Mouse (Mus musculus) T-helper 1 cell (primary cell): ENCODE measurements around the gene Adgrb3.

Experiments
- in situ Hi-C: fragments of 300-600 bp; cut with MboI, MseI; formaldehyde crosslinking; loops from one replicate; pipeline ENCODE4 v1.15.1; 2025; ENCODE audit warnings: high pct_unique_total_duplicates

Gene Adgrb3

DNA sequence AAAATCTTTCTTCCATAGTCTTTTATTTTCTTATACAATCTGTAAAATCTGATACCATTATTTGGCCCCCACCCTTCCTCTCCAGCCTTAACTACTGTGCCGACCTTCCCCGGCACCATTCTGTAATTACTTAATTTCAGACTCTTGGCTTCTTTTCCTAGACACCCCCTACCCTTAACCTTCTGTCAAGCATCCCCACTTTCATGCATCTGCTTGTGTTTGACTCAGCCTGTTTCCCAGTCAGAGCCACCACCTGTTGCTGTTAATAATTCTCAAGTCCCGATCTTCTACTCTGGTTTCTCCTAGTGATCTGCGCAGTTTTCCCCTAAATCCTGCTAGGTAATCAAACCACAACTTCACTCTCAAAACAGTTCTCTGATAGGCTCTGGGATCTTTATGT, 83.9 kb downstream of the Adgrb3 start:
- in situ Hi-C loops: no loop called here

DNA sequence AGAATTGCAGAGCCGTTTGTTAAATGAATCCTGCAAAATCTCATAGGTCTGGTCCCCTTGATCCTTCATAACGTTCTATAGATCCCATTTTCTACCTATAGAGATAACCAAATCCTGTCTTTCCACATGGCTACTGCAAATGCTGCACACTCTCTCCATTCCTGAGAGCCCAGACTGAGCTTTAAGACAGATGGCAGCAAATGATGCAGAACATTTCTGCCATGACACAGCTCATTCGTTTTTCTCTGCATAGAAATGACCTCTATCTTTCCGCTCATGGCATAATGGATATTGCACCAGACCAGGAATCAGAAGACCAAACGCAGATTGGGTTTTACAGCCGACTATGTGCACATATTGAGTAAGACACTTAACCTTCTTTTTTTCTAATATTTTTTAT, 84.8 kb downstream of the Adgrb3 start:
- in situ Hi-C loops: no loop called here

- in situ Hi-C loops: no loop called here
Observed at GRCm38 (mm10) chr1:25729844-25730243, 99.7 kb downstream of the Adgrb3 start.

DNA sequence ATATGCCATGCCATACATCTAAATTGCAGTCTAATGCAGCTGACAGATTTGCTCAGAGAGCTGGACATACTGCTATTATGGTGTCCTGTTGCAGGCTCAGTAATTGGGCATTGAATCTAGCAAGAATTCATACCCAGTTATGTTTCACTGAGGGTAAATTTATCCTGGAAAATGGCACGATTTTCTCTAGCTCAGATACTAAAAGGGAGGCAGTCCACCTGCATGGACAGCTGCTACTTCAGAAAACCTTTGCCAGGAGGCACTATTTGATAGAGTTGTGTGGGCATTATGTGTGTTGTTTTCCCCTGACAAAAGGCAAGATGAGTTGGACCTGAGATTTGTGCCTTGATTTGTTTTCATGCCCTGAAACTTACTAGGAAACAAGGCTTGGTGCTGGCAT, 118.0 kb downstream of the Adgrb3 start:
- in situ Hi-C loops: no loop called here

- in situ Hi-C loops: no loop called here
Observed at GRCm38 (mm10) chr1:25706299-25706698, 123.2 kb downstream of the Adgrb3 start.

GRCm38 (mm10) chr1:25698702-25699250, 130.7 kb downstream of the Adgrb3 start:
- in situ Hi-C loops: no loop called here

- in situ Hi-C loops: no loop called here
Observed at GRCm38 (mm10) chr1:25697179-25697578, 132.3 kb downstream of the Adgrb3 start.

DNA sequence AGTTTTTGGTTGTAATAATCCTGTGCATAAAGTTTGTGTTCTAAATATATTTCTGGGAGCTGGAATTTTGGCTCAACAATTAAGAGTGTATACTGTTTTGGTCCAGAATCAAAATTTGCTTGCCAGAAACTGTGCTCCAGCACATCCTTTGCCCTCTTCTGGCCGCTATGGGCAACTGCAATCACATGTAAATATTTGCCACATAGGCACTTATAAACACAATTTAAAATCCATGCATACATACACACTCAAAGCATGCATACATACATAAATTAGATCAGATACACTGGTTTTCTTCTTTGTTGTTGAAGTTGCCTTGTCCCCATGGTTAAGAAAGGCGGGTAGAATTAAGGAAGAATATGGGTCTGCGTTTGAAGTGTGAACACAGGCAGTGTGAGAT, 132.7 kb downstream of the Adgrb3 start:
- in situ Hi-C loops: no loop called here

DNA sequence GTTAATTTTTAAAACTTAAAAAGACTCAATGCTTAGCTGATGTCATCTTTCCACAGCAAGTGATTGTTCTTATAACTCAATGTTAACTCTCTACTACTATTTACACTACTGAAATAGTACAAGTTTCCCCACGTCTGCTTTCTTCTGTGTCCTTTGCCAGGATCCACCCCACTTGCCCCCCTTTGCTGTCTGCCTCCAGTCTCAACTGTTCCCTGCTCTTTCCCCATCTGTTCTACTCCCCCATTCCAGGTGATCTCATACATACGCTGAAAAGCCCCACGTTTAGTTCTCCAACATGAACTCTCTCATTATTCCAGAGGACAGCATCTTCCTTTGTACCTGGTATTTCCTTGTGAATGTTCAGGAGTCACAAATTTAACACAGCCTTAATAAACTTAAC, 147.4 kb downstream of the Adgrb3 start:
- in situ Hi-C loops: no loop called here

DNA sequence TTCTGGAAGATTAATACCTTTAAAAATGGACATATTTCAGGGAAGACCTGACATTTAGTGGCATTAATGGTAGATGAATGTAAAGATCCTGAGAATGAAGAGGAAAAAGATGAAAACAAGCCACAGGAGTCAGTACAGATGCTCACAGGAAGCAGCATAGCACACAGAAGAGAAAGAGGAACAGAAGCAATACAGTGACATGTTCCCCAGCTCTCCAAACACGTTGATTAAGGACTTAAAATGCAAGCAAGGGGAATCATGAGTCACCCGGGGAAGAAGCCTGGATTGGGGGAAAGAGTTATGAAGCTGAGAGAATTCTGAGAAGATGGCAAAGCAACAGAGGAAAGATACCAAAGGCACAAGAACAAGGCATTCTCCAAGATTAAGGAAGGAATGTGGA, 149.9 kb downstream of the Adgrb3 start:
- in situ Hi-C loops: no loop called here

DNA sequence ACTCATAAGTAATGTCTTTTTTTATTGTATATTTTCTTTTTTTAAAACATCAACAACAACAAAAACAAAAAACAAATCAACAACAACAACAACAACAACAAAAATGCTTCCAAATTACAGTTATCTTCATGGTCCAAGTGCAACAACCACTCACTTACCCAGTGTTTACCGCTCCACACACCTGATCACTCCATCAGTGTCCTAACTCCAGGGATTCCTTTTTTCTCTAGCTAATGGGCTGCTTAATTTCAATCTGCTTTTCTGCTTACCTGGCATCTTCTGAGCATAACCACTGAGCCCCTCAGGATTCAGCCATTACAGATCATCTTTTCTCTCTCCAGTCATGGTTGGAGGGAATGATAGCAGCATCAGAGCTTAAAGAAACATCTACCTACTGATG, 176.8 kb downstream of the Adgrb3 start:
- in situ Hi-C loops: no loop called here

DNA sequence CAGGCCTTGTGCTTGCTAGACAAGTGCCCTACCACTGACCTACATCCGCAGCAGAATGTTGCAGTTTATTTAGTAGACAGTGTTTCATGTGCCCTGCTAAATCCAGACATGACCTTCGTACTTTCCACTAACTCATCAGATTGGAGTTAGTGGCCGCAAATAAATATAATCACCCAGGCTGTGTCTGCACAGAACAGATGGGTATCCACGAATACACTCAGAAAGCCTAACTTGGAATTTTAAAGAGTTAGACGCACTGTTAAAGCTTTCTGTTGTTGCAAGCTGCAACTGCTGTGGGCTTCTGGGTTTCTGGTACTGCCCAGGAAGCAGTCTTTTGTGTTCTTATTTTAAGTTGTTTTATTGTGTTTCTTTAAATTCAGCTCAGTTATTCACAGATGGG, 185.3 kb downstream of the Adgrb3 start:
- in situ Hi-C loops: no loop called here

DNA sequence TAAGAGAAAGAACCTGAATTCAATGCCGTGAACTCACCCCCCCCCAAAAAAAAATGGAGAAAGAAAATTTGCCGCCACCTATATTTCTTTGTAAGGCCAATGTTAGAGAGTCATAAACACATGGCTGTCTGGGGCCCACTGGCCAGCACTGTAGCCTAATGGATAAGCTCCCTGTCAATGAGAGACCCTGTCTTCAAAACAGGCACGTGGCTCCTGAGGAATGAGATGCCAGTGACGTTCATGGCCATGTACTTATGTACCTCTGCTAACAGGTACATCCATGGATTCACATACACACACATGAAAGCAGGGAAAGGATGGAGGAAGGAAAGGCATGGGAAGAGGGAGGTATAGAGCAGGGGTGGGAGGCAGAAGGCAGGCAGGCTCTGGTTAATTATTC, 208.0 kb downstream of the Adgrb3 start:
- in situ Hi-C loops: loop anchor here (25.0 kb wide), 1 partner anchor 409 kb away; no protein-coding TSS in a partner anchor

GRCm38 (mm10) chr1:25616954-25617353, 212.6 kb downstream of the Adgrb3 start:
- in situ Hi-C loops: loop anchor here (25.0 kb wide), 1 partner anchor 405 kb away; no protein-coding TSS in a partner anchor

- in situ Hi-C loops: loop anchor here (25.0 kb wide), 1 partner anchor 398 kb away; no protein-coding TSS in a partner anchor
Observed at GRCm38 (mm10) chr1:25610776-25611175, 218.7 kb downstream of the Adgrb3 start.

GRCm38 (mm10) chr1:25598941-25599340, 230.6 kb downstream of the Adgrb3 start:
- in situ Hi-C loops: no loop called here

GRCm38 (mm10) chr1:25588568-25589118, 240.9 kb downstream of the Adgrb3 start:
- in situ Hi-C loops: loop anchor here (5.0 kb wide), 1 partner anchor 39 kb away; no protein-coding TSS in a partner anchor

GRCm38 (mm10) chr1:25581698-25582097, 247.8 kb downstream of the Adgrb3 start:
- in situ Hi-C loops: no loop called here

- in situ Hi-C loops: no loop called here
Observed at GRCm38 (mm10) chr1:25577836-25578235, 251.7 kb downstream of the Adgrb3 start.

DNA sequence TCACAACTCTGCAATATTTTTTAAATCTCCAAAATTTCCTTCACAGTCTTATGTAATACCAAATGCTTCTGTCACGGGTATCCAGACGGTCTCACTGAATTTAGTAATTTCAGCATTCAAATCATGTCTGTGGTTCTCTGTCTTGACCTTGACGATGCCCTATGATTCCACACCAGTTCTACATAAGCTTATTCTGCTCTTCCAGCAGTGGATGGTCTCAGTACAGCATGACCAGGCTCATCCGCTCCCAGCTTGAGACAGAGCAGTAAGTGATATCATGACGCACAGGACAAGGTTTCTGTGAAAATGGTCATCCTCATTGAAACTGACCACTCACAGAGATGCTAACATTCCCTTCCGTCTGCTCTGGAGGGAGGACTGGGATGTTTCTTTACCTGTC, 252.9 kb downstream of the Adgrb3 start:
- in situ Hi-C loops: no loop called here

- in situ Hi-C loops: no loop called here
Observed at GRCm38 (mm10) chr1:25568096-25568495, 261.4 kb downstream of the Adgrb3 start.

- in situ Hi-C loops: no loop called here
Observed at GRCm38 (mm10) chr1:25546072-25546471, 283.4 kb downstream of the Adgrb3 start.

DNA sequence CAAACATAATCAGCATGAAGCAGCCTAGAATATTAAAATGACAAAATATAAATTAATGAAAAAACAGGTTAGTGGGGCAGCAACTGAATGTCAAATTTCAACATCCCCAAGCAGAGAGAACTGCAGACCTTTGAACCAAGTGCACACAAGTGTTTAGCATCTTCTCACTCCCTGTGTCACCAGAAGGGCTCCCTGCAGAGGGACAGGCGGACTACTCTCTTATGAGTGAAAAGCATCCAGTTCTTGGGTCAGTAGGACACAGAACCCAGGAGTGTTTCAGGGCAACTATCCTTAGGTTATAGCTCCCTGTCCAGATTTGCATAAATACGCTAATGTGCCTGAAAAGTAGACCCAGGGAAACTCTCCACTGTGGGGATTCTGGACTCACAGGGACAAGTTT, 285.6 kb downstream of the Adgrb3 start:
- in situ Hi-C loops: no loop called here

DNA sequence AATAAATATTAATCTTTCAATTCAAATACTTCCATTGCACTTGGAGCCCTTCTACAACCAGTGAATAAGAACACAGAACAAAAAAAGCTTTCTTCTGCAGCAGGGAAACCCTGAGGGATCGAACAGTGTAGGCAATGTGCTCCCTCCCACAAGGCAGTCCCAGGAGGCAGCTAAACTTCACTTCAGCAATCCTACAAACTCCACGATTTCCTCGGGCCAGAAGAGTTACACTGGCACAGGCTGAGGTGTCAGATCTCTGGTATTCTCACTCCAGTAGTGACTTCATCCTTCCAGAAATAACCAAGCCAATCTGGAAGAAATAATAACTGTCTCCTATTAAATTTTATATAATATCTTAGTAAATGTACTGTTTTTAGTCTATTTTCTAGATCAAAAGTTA, 286.6 kb downstream of the Adgrb3 start:
- in situ Hi-C loops: no loop called here
